Mouse (Mus musculus): Measurements from ENCODE around the gene N4bp2. TPM values are rescaled to one million over a fixed set of nuclear protein-coding genes. Genes with fewer than 3 reads are reported as not detected.
"Not testable (repeated sequence)": the region's sequence is repeated elsewhere in the genome, so short reads cannot be mapped to it uniquely, and the experiment has no call there.

Gene N4bp2
- polyA plus RNA-seq, 1 experiment from 2014 or later, result 15.4 TPM

DNA sequence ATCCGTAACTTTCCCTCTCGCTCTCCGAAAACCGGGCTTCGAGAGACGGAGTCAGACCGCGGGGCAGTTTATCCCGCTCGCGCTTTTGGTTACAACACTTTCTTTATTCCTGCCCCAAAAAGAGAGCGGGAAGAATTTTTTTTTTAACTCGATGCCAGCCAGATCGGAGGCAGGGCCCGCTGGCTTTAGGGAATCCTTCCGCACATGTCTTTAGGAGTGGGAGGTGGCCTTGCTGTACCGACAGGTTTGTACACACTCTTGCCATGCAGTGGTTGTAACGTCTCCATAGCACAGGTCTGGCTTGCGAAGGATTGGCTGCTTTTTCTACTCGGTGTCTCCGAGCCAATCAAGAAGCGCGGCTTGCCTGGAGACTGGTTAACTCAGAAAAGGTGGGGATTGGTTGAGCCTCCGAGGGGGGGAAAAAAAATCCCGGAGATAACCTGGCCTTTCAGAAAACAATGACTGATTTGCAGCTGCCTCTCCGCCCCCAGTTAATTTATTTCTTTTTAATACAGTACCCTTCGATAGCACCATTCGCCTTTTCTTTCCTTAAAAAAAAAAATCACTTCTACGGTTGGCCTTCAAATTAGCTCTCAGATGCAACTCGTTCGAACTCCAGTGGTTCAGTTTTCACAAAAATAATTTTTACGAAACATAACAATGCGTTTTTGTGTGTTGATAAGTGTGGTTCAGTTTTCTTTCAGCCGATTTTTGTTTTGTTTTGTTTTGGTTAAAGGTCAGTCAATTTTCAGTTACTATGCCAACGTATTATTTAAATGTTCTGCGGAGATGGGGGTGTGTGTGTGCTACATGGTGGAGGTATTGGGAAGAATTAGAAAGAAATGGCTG lies 1.7 kb downstream of the N4bp2 start:
- Histone ChIP-seq H3K4me1 (peaks cover 29% of the 10 kb centered on the region), H3K27me3 (replicated peaks) (no peaks in the 10 kb centered on the region), H3K9ac (peak overlapping the region; percentile 96), H3K36me3 (peaks cover 4% of the 10 kb centered on the region; the same call in 1 of the 2 replicates), H3K9me3 (no peaks in the 10 kb centered on the region), H3K27ac (replicated peaks) (peak overlapping the region; percentile 100), H3K4me2 (peak overlapping the region; percentile 92), H3K4me3 (peak overlapping the region; percentile 77)
- peak; percentile 75 for ATAC-seq (ENCODE audit: extremely low read depth, insufficient number of reproducible peaks, low FRiP score, low TSS enrichment)
- WGBS, result 5% methylated on average over 36 of the region's 36 CpGs

DNA sequence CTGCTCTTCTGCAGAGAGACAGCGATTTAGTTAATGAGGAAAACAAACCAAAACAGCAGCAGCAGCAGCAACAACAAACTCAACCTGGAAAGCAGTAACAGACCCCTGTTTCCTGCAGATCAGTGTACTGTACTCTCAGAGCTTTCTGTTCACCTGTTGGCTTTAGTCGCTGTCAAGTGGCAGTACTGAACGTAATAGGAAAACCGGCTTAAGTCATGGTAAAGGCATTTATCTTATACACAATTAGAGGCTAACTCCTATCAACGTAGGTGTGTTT lies 2.3 kb downstream of the N4bp2 start:
- peak overlapping the region; percentile 96 for H3K9ac ChIP-seq
- H3K4me1 ChIP-seq, result peaks cover 34% of the 10 kb centered on the region
- no peaks in the 10 kb centered on the region for H3K27me3 ChIP-seq (replicated peaks)
- peak overlapping the region; percentile 92 for H3K4me2 ChIP-seq
- peak overlapping the region; percentile 100 for H3K27ac ChIP-seq (replicated peaks)
- no peaks in the 10 kb centered on the region for H3K9me3 ChIP-seq
- H3K36me3 ChIP-seq, result peaks cover 2% of the 10 kb centered on the region; the same call in 1 of the 2 replicates
- WGBS, result 47% methylated on average over 5 of the region's 5 CpGs
- ATAC-seq (ENCODE audit: extremely low read depth, insufficient number of reproducible peaks, low FRiP score, low TSS enrichment), result no peak
- peak overlapping the region; percentile 77 for H3K4me3 ChIP-seq

DNA sequence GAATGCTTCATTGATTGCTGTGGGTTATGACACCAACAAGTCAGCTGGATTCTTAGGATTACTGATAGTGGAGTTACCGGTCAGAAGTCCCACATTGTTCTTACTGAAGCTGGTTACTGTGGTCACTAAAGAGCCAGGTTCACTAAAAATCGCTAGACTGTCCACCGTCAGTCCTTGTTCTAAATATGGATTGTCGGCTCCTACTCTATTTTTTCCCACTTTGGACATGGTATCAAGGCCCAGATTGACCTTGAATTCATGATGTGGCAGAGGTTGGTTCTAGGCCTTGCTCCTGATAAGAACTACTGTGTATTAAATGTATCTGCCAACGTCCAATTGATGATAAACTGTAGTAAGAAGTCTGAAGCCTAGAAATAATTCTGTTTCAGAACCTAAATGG lies 4.7 kb downstream of the N4bp2 start:
- H3K9ac ChIP-seq, result no peak overlapping the region
- H3K27ac ChIP-seq (replicated peaks), result peak overlapping the region; percentile 48; the same call in 1 of the 2 replicates
- 40% methylated on average over 5 of the region's 5 CpGs for WGBS

DNA sequence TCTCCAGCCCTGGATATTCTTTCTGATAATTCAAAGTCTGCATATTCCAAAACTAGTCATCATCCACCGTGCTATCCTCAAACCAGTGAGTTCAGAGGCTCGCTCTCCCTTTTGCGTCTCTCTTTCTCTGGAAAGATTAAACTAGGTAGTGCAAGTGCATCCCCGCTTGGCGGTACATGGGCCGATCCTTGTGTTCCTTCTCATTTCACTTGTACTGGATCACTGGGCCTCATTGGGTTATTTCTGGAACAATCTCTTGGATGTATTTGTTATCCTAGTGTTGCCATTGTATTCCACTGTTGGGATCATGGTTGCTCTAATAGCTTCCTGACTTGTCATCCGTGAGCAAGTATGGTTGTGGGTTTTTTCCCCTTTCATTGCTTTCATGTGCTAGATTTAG lies 6.7 kb downstream of the N4bp2 start:
- no peak overlapping the region for H3K4me3 ChIP-seq
- H3K4me1 ChIP-seq, result peaks cover 28% of the 10 kb centered on the region
- no peak overlapping the region for H3K9ac ChIP-seq
- no peak overlapping the region for H3K27ac ChIP-seq (replicated peaks)
- no peak overlapping the region for H3K4me2 ChIP-seq
- no peaks in the 10 kb centered on the region for H3K27me3 ChIP-seq (replicated peaks)
- WGBS, result 94% methylated on average over 7 of the region's 7 CpGs
- H3K9me3 ChIP-seq, result no peaks in the 10 kb centered on the region
- H3K36me3 ChIP-seq, result peaks cover 25% of the 10 kb centered on the region
- ATAC-seq (ENCODE audit: extremely low read depth, insufficient number of reproducible peaks, low FRiP score, low TSS enrichment), result no peak

More for the DNA sequence above, 4.7 kb downstream of the N4bp2 start:
- Histone ChIP-seq H3K4me3 (no peak overlapping the region), H3K4me1 (peaks cover 28% of the 10 kb centered on the region), H3K9me3 (no peaks in the 10 kb centered on the region), H3K36me3 (peaks cover 12% of the 10 kb centered on the region; the same call in 1 of the 2 replicates), H3K4me2 (0 out of 2 replicates have a peak overlapping the region, but pooled peaks have one; percentile 1), H3K27me3 (replicated peaks) (no peaks in the 10 kb centered on the region)
- no peak for ATAC-seq (ENCODE audit: extremely low read depth, insufficient number of reproducible peaks, low FRiP score, low TSS enrichment)

DNA sequence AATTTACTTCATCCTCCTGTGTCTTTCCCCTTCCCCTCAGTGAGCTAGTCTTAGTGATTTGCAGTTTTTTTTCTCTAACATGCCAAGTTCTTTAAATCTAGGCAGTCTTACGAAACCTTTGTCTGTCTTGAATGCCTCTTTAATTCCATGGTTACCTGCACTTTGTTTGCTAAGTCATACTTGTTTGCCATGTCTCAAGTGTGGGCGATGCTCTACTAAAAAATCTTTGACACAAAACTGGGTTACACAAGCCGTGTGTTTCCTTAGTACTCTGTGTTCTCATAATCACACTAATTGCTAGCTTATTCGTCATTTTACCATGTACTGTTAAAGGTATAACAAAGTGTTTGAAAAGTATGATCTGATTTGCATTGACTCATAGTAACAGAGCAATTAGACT lies 7.2 kb downstream of the N4bp2 start:
- 90% methylated on average over 4 of the region's 4 CpGs for WGBS
- H3K27me3 ChIP-seq (replicated peaks), result no peaks in the 10 kb centered on the region
- H3K27ac ChIP-seq (replicated peaks), result no peak overlapping the region
- H3K4me3 ChIP-seq, result no peak overlapping the region
- H3K9ac ChIP-seq, result no peak overlapping the region
- ATAC-seq (ENCODE audit: extremely low read depth, insufficient number of reproducible peaks, low FRiP score, low TSS enrichment), result no peak
- H3K9me3 ChIP-seq, result no peaks in the 10 kb centered on the region
- peaks cover 25% of the 10 kb centered on the region for H3K4me1 ChIP-seq
- peaks cover 29% of the 10 kb centered on the region for H3K36me3 ChIP-seq
- no peak overlapping the region for H3K4me2 ChIP-seq

DNA sequence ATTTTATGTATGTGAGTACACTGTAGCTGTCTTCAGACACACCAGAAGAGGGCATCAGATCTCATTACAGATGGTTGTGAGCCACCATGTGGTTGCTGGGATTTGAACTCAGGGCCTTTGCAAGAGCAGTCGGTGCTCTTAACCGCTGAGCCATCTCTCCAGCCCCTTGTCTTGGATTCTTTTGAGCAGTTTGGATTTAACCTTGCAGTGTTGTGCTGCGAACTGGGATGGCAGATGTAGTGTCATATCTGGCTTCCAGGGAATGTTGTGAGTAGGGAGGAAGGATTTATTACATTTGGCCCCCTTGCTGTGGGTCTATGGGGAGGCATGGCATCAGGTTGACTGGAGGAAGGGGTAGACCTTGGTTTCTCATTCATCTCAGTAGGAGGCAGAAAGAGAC lies 10.6 kb downstream of the N4bp2 start:
- H3K9me3 ChIP-seq; H3K4me2 ChIP-seq; H3K9ac ChIP-seq; H3K4me1 ChIP-seq; H3K27ac ChIP-seq (replicated peaks); H3K4me3 ChIP-seq; H3K27me3 ChIP-seq (replicated peaks); ATAC-seq (ENCODE audit: extremely low read depth, insufficient number of reproducible peaks, low FRiP score, low TSS enrichment): not testable (repeated sequence)
- peaks cover 55% of the 10 kb centered on the region for H3K36me3 ChIP-seq
- WGBS, result 99% methylated on average over 3 of the region's 3 CpGs

DNA sequence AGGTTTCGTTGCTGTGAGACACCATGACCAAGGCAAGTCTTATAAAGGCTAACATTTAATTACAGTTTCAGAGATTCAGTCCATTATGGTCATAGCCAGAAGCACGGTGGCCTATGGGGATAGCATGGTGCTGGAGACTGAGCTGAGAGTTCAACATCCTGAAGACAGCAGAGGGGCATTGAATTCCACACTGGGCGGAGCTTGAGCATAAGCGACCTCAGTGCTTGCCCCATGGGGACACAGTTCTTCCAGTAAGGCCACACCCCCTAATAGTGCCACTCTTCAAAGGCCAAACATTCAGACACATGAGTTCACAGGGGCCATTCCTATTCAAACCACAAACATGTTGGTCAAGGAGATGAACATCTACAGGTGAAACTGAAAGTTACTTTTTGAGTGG lies 12.8 kb downstream of the N4bp2 start:
- no peaks in the 10 kb centered on the region for H3K4me1 ChIP-seq
- no peaks in the 10 kb centered on the region for H3K27me3 ChIP-seq (replicated peaks)
- no peak overlapping the region for H3K4me3 ChIP-seq
- no peak overlapping the region for H3K4me2 ChIP-seq
- no peaks in the 10 kb centered on the region for H3K9me3 ChIP-seq
- H3K36me3 ChIP-seq, result peaks cover 68% of the 10 kb centered on the region
- no peak overlapping the region for H3K9ac ChIP-seq
- ATAC-seq (ENCODE audit: extremely low read depth, insufficient number of reproducible peaks, low FRiP score, low TSS enrichment), result no peak
- no peak overlapping the region for H3K27ac ChIP-seq (replicated peaks)
- WGBS, result 77% methylated on average over 4 of the region's 4 CpGs

DNA sequence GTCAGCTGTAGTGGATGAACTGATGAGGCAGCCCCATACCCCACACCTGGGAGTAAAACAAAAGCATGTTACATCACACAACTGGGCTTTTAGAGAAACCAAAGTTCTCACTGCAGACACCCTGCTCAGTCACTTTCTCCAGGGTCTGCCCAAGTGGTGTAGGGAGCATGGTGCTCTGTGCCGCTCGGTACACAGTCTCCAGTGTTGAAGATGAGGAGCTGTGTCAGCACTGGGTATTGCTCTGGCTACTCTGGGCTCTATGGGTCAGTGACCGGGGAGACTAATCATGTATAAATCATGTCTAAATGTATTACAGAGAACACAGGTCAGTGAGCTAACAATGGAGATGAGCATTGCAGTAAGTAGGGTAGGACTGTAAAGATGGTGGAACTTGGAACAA lies 13.6 kb downstream of the N4bp2 start:
- H3K9ac ChIP-seq, result no peak overlapping the region
- H3K4me3 ChIP-seq, result no peak overlapping the region
- no peak overlapping the region for H3K4me2 ChIP-seq
- ATAC-seq (ENCODE audit: extremely low read depth, insufficient number of reproducible peaks, low FRiP score, low TSS enrichment), result no peak
- H3K4me1 ChIP-seq, result no peaks in the 10 kb centered on the region
- peaks cover 71% of the 10 kb centered on the region for H3K36me3 ChIP-seq
- no peaks in the 10 kb centered on the region for H3K27me3 ChIP-seq (replicated peaks)
- WGBS, result 95% methylated on average over 3 of the region's 3 CpGs
- no peak overlapping the region for H3K27ac ChIP-seq (replicated peaks)
- H3K9me3 ChIP-seq, result no peaks in the 10 kb centered on the region

DNA sequence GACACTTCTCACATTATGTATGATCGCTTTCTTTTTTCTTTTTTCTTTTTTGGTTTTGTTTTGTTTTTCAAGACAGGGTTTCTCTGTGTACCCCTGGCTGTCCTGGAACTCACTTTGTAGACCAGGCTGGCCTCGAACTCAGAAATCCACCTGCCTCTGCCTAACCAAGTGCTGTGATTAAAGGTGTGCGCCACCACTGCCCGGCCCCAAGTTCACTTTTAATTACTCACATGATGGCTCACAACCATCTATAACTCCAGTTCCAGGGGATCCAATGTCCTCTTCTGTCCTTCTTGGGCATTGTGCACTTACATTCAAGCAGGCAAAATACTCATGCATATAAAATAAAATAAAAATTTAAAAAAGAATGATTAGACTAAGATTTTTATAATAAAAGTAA lies 15.7 kb downstream of the N4bp2 start:
- peaks cover 74% of the 10 kb centered on the region for H3K36me3 ChIP-seq
- not testable (repeated sequence) for H3K27me3 ChIP-seq (replicated peaks)

DNA sequence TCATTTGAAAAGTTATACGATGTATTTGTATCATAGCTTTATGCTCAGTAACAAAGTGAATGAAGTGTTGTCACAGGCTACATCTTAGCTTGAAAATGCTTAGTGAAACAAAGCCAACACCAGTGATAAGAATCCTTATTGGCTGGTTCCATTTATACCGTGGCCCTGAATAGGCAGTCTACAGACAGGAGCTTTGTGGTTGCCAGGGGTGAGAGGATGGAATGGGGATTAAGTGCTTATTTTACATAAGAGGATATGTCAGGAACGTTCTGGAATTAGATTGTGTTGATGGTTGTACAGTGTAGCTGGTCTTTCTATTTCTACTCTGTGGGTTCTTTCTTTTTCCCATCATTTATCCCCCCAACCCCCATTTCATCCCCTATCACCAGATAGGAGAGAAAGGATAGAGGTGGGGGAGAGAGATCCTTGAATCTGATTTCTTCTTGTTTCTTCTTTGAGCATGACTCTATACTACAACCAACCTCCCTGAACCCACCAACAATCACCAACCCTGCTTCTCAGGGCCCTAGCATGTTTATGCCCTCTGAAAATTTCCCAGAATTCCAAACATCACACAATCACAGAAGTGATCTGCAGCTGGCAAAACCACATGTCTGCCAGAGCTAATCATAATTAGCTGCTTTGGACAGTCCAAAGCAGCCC lies 16.2 kb downstream of the N4bp2 start:
- 72% methylated on average over 3 of the region's 3 CpGs for WGBS
- Histone ChIP-seq H3K36me3 (peaks cover 72% of the 10 kb centered on the region), H3K9me3 (no peaks in the 10 kb centered on the region), H3K4me2 (no peak overlapping the region), H3K4me1 (no peaks in the 10 kb centered on the region), H3K27me3 (replicated peaks) (no peaks in the 10 kb centered on the region), H3K9ac (no peak overlapping the region), H3K4me3 (no peak overlapping the region), H3K27ac (replicated peaks) (no peak overlapping the region)
- no peak for ATAC-seq (ENCODE audit: extremely low read depth, insufficient number of reproducible peaks, low FRiP score, low TSS enrichment)

More for the DNA sequence above, 15.7 kb downstream of the N4bp2 start:
- not testable (repeated sequence) for H3K4me1 ChIP-seq; H3K27ac ChIP-seq (replicated peaks); H3K9ac ChIP-seq; ATAC-seq (ENCODE audit: extremely low read depth, insufficient number of reproducible peaks, low FRiP score, low TSS enrichment); H3K4me2 ChIP-seq; H3K4me3 ChIP-seq; H3K9me3 ChIP-seq
- WGBS, result 93% methylated on average over 4 of the region's 4 CpGs

DNA sequence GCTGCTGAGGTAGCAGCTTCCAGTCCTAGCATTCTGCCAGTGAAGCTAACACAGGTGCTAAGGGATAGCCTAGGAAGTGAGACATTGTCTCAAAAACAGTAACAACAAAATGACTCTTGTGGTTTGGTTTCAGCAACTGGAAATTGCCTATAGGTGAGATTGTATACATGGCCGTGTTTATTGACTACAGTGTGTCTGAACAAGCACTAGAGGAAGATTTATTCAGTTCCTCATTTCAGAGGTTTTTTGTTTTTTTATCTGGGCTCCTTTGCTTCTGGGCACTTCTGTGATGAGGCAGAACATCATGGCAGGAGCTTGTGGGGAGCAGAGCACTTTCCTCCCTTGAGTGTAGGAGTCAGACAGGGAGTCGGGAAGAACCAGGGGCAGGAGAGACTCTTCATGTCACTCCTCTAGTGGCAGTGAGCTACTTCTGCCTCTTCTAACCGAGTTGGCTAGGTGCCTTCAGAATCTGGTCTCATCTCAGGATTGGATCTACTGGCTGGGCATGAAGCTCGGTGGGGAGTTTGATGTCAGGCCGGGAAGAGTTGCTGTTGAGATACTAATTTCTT lies 17.9 kb downstream of the N4bp2 start:
- Histone ChIP-seq H3K4me1 (no peaks in the 10 kb centered on the region), H3K36me3 (peaks cover 66% of the 10 kb centered on the region), H3K4me3 (no peak overlapping the region), H3K9me3 (no peaks in the 10 kb centered on the region), H3K9ac (no peak overlapping the region), H3K4me2 (no peak overlapping the region), H3K27me3 (replicated peaks) (no peaks in the 10 kb centered on the region), H3K27ac (replicated peaks) (no peak overlapping the region)
- 83% methylated on average over 5 of the region's 5 CpGs for WGBS
- no peak for ATAC-seq (ENCODE audit: extremely low read depth, insufficient number of reproducible peaks, low FRiP score, low TSS enrichment)

All from heart, embryonic 13.5 days (tissue).